Mouse (Mus musculus): ENCODE data around the gene Cd59a.
"Not testable (repeated sequence)": the region's sequence is repeated elsewhere in the genome, so short reads cannot be mapped to it uniquely, and the experiment has no call there.

Cd59a gene

DNA sequence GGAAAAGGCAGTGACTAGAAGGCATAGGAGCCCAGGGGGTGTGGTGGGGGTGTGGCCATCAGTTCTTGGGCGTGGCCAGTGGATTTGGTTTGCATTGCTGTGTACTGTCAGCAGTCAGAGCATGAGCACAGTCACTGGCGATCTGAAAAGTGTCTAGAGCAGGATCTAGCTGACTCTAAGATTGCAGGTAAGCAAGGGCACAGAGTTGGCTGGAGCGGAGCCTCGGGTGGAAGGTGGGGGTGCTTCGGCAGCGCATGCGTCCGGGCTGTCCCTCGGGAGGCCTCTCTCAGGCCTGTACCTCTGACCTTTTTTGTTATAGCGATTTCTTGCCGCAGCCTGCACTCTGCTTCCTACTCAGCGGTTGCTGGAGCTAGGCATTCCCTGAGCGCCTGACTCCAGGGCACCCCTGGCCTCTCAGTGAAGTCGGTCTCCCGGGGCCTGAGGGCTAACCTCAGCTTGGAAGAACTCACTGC, at the start of gene Cd59a:
Gene Cd59a, plus strand, starts transcription at position 61 of the 473 bp plus-strand sequence.
- peak; percentile 91 for ATAC-seq (ENCODE audit: low TSS enrichment)

GRCm38 (mm10) chr2:104058381-104058780, 37.2 kb upstream of the Cd59a start:
- no peak for ATAC-seq (ENCODE audit: low TSS enrichment)

DNA sequence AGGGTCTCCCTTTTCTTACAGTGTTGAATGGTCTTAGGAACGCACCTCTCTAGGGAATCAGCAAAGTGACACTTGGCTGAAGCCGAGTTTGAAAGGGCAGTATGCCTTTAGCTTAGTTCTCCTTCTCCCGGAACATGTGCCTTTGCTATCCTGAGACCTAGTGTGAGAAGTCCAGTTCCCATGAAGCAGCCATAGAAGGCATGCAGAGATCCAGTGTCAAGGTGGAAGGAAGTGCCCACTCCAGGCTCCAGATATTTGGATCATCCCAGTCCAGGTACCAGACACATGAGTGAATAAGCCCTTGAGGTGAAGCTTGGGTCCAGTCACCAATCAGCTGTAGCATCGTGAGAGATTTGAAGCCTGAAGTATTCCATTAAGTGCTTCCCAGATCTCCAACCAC, 36.6 kb upstream of the Cd59a start:
- ATAC-seq (ENCODE audit: low TSS enrichment): no peak

GRCm38 (mm10) chr2:104059786-104060185, 35.8 kb upstream of the Cd59a start:
- ATAC-seq (ENCODE audit: low TSS enrichment): peak; percentile 55

DNA sequence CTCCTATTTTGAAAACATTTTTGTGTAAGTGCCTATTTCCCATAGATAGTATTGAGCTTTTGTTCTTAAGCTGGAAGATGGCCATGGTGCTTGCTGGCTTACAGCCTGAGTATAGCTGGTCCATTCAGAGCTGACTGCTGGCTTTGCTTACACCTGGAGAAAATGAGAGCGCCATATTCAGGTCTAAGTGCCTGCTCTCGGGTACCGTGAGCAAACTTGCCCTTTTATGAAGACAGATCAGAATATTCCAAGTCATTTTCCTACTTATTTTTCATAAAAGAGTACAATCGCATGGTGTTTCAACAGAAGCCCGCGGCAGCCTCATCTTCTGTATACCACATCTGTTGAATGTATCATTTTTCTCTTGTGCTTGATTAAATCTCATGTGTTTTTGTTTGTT, 34.6 kb upstream of the Cd59a start:
- no peak for ATAC-seq (ENCODE audit: low TSS enrichment)

- peak; percentile 60 for ATAC-seq (ENCODE audit: low TSS enrichment)
Observed at GRCm38 (mm10) chr2:104062665-104063064, 32.9 kb upstream of the Cd59a start.

GRCm38 (mm10) chr2:104064152-104064551, 31.4 kb upstream of the Cd59a start:
- no peak for ATAC-seq (ENCODE audit: low TSS enrichment)

- ATAC-seq (ENCODE audit: low TSS enrichment): not testable (repeated sequence)
Observed at GRCm38 (mm10) chr2:104065526-104065925, 30.1 kb upstream of the Cd59a start, which contains the start of gene Gm10912. TSS of gene Gm10912 (plus strand) at chr2:104065826.

GRCm38 (mm10) chr2:104068450-104068849, 27.2 kb upstream of the Cd59a start, which contains the start of gene Gm10799:
TSS of gene Gm10799 (minus strand) at chr2:104068550.
- ATAC-seq (ENCODE audit: low TSS enrichment): not testable (repeated sequence)

GRCm38 (mm10) chr2:104069704-104070185, 25.9 kb upstream of the Cd59a start, which contains the start of gene Cd59b:
TSS of gene Cd59b (plus strand) at chr2:104069849.
- ATAC-seq (ENCODE audit: low TSS enrichment): peak; percentile 76

- not testable (repeated sequence) for ATAC-seq (ENCODE audit: low TSS enrichment)
Observed at GRCm38 (mm10) chr2:104078285-104078684, 17.3 kb upstream of the Cd59a start.

DNA sequence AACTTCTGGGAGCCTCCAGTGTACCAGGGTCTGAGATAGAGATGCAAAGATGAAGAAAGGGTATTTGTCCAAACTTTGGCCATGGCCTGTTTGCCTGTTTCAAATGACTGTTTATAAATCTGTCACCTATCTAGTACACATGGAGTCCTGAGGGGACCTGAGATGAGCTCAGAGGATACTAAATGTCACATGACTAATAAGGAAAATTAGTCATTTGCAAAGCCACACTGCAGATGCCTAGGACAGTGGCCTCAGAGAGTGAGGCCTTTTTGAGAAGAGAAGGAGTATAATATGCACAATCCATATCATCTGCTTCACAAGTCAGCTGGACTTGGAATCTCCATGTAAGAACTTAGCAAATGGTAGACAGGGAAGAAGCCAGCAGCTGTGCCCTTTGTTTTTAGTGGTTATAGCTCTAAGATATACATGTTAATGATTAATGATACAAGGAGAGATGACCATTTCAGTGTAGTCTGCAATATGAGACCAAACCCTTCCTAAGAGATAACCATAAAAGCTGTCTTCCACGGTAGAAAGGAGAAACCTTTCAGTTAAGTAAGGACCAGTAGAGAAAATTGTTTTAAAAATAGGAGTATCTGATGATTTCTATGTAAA, 14.1 kb upstream of the Cd59a start:
- ATAC-seq (ENCODE audit: low TSS enrichment): not testable (repeated sequence)

- ATAC-seq (ENCODE audit: low TSS enrichment): no peak
Observed at GRCm38 (mm10) chr2:104082474-104082873, 13.1 kb upstream of the Cd59a start.

DNA sequence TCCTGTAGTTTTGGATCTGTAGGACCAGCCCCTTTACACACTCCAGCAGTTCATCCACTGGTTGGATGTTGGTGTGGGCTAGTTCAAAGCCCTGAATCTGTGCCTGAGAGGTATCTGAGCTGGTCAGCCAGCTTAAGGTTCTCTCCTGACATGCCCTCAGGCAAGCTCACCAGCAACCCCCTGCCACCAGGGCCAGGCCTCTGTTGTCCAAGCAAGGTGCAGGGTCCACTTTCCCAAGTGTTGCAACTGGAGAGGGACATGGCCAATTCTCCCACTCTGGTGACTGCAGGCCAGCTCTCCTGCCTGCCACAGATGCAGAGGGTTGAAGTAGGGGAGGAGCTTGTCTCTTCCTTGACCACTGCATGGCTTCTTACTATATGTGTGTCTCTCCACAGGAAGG, 11.6 kb upstream of the Cd59a start:
- ATAC-seq (ENCODE audit: low TSS enrichment): not testable (repeated sequence)

DNA sequence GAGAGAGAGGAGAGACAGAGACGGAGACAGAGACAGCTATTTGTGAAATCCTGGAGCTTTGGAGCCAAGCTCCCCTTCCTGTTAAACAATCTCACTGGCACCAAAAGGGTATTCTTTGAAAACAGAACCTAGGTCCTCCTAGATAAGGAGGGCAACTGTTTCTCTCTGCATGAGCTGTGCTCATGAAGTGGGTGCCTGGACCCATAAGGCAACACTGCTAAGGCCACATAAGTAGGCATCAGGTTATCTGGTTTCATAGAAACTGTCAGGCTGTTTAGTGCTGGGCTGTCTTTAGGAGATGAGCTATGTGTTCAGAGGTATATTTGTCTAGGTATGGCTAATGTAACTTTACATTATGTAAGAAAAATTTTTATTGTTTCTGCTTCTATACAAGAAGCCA, 8.0 kb upstream of the Cd59a start:
- not testable (repeated sequence) for ATAC-seq (ENCODE audit: low TSS enrichment)

DNA sequence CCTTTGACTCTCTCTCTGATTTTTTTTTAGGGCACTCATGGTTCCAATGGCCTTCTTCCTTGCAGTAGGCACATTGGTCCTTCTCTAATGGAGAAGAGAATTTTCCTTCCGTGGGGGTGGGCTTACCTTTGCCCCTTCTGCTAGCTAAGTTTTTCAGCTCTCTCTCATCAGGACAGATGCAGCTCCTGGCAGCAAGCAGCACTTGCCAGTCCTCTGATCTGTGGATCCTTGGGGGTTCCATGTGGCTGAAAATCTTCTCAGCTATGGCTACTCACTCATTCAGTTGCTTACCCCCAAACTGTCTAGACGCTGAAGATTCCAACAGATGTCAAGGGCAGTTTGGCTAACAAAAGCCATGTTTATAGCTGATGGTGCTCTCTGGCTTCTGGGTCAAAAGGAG, 2.3 kb upstream of the Cd59a start:
- ATAC-seq (ENCODE audit: low TSS enrichment): no peak

DNA sequence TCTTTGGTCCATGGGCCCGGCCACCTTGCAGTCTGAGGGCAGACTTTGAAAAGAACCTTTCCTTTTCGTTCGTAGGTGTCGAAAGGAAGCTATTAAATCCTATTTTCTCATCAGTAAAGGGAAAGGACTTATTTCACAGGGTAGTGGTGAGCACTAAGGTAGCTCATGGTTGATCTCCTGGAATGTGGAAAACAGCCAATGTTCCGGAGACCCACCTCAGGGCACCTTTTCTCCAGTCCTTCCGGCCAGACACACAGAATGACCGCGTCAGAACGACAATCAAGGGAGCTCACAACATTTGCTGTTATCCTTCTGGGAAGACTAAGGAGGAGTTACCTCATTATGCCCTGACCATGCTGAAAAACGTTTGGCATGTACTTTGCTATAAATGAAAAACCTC, 655 bp downstream of the Cd59a start:
- no peak for ATAC-seq (ENCODE audit: low TSS enrichment)

DNA sequence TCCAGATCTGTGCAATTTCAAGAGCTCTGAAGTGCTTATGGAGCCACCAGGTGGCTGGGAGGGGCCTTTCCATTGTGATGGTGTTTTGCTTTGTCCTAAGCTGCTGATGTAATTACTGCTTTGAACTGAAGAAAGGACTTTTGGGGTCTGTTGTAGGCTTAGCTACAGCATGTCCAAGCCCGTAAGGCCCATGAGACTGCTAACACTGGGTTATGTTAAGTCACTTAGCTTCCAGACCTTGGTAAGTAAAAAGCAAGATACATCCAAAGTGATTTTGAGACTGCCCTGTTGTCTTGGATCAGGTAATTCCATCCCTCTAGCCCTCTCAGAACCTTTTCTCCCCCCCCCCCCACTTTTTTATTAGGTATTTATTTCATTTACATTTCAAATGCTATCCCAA, 1.2 kb downstream of the Cd59a start:
- ATAC-seq (ENCODE audit: low TSS enrichment): not testable (repeated sequence)

DNA sequence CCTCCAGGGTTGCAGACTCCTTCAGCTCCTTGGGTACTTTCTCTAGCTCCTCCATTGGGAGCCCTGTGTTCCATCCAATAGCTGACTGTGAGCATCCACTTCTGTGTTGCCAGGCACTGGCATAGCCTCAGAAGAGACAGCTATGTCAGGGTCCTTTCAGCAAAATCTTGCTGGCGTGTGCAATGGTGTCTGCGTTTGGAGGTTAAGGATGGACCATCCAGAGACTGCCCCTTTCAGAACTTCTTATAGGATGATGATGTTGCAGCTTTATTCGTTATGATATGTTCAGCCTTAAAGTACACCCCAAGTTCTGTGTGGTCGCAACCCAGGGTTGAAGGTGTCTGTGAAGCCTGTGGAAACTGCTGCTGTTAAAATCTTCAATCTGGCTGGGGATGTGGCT, 1.8 kb downstream of the Cd59a start:
- ATAC-seq (ENCODE audit: low TSS enrichment): not testable (repeated sequence)

DNA sequence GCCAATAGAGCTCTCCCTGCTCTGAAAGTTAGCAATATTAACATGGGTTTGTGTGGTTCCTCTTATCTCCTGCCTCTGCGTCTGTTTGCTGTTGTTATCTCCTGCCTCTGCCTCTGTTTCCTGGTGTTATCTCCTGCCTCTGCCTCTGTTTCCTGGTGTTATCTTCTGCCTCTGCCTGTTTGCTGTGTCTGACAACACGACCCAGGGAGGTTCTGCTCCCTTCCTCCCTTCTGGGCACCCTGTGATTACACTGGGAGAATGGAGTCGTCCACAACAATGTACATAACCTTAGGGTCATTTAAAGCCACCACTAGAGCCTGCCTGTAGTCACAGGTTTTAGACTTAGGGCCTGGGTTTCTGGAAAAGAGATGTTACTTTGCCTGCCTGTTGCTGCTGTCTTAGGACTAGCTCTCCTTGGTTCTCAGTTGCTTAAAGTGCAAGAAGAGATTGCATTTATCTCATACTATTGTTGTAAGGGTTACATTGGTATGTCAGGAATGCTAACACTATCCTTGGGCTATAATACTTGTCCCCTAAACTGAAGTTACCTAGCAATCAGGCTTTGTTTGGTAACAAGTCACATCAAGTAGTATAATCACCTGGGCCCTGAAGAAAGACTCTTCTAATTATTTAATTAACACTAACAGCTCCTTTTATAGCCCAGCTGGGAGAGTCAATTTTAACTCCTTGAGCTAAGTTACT, 3.1 kb downstream of the Cd59a start:
- ATAC-seq (ENCODE audit: low TSS enrichment): no peak

DNA sequence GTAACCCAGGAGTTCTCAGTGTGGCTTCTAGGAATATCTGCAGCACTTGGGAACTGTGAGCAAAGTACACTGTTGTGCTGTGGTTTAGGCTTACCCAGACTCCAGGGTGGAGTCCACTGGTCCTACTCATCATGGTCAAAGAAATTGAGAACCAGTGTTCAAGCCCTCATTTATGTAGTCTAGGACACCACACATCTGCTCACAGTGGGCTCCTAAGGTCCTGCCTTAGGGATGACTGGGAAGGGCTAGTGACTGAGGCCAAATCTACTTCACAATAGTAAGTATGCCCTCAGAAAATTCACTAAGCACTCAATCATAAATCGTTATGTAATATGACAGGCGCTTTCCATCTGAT, 3.6 kb downstream of the Cd59a start:
- no peak for ATAC-seq (ENCODE audit: low TSS enrichment)

- no peak for ATAC-seq (ENCODE audit: low TSS enrichment)
Observed at GRCm38 (mm10) chr2:104099946-104100345, 4.3 kb downstream of the Cd59a start.

DNA sequence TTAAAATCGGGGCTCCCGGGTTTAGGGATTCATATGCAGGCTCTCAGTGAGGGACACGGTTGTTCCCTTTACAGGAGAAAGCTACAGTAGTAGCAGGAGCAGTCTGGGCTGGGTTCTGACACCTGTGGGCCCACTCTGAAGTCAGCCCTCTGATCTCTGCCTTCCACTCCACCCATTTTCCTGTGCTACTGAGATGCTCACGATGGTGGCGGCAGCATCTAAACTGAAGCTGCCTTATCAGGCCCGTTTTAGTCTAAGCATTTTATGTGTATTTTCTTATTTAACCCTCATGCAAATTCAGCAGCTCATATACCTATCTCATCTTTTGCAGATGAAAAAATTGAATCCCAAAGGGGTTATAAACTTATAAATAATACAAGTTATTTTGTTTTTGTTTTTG, 9.2 kb downstream of the Cd59a start:
- ATAC-seq (ENCODE audit: low TSS enrichment): no peak

Data from frontal cortex, adult (tissue).